ENCODE assay signal across 15 mouse cellular contexts in genomic region chr6:100132916-100133600, GRCm38 (mm10).
DNase-seq lines count a peak whose midpoint lies in the region; ATAC-seq and TF ChIP-seq lines count a peak whose summit lies in the region.
"Had no signal": no experiment of that assay in that cellular context is flagged by ENCODE, and none has a peak within 500 bp of the region (broad histone marks: within the 10 kb centered on the region; RNA-seq: fewer than 3 reads in every experiment).

No protein-coding gene starts in this region.

- 0 out of 2 replicates have a peak, but pooled peaks cover 2% of the 10 kb centered on the region for H3K27me3 ChIP-seq in forebrain, embryonic 13.5 days
- H3K27me3 ChIP-seq in forebrain, embryonic 11.5 days (ENCODE audit: control insufficient read depth, insufficient read depth, low read length) = peaks cover 2% of the 10 kb centered on the region; the same call in 1 of the 2 replicates
- H3K27me3 ChIP-seq in hindbrain, embryonic 10.5 days (ENCODE audit: insufficient read depth, poor library complexity, severe bottlenecking) = peaks cover 81% of the 10 kb centered on the region
- peaks cover 4% of the 10 kb centered on the region; the same call in 1 of the 2 replicates for H3K27me3 ChIP-seq in hindbrain, embryonic 11.5 days (ENCODE audit: control insufficient read depth, insufficient read depth, low read length)
- no peaks in the 10 kb centered on the region for H3K27me3 ChIP-seq in heart, postnatal 0 days (ENCODE audit: control insufficient read depth, insufficient read depth, low read length)

- DNase-seq in forebrain, embryonic 11.5 days (ENCODE audit: low spot score) = no peak
- no peak for DNase-seq in hindbrain, embryonic 10.5 days (ENCODE audit: low spot score)
- no peak for DNase-seq in hindbrain, embryonic 11.5 days (ENCODE audit: low spot score)
- DNase-seq in MN1 (ENCODE audit: low spot score) = peak; percentile 33
- peak; percentile 51 for DNase-seq in heart, postnatal 0 days (ENCODE audit: low spot score)
- DNase-seq in thymus, postnatal 36 days = no peak
- no peak for DNase-seq in spleen, postnatal 4 days (ENCODE audit: low spot score in 2 of 2)
- DNase-seq: cerebellum, adult 11 months; gastrocnemius, postnatal 25 days; kidney, adult 2 months; kidney, postnatal 25 days had no signal

- no peak overlapping the region for H3K4me3 ChIP-seq in forebrain, embryonic 13.5 days
- H3K4me3 ChIP-seq in forebrain, embryonic 11.5 days (ENCODE audit: low read depth, low read length) = no peak overlapping the region
- H3K4me3 ChIP-seq in hindbrain, embryonic 10.5 days = no peak overlapping the region
- no peak overlapping the region for H3K4me3 ChIP-seq in hindbrain, embryonic 11.5 days (ENCODE audit: low read depth, low read length)
- no peak overlapping the region for H3K4me3 ChIP-seq in heart, postnatal 0 days (ENCODE audit: low read depth, low read length)
- H3K4me3 ChIP-seq: hindbrain, embryonic 15.5 days; liver, embryonic 12.5 days; lung, embryonic 15.5 days had no signal

- H3K9ac ChIP-seq in forebrain, embryonic 13.5 days = 0 out of 2 replicates have a peak overlapping the region, but pooled peaks have one; percentile 19
- no peak overlapping the region for H3K9ac ChIP-seq in forebrain, embryonic 11.5 days (ENCODE audit: low read length)
- H3K9ac ChIP-seq in hindbrain, embryonic 11.5 days (ENCODE audit: low read depth, low read length) = no peak overlapping the region
- no peak overlapping the region for H3K9ac ChIP-seq in heart, postnatal 0 days (replicated peaks; ENCODE audit: low read depth, low read length)
- H3K9ac ChIP-seq: hindbrain, embryonic 15.5 days; liver, embryonic 12.5 days; lung, embryonic 15.5 days had no signal

- 49% methylated on average over 4 of the region's 4 CpGs for WGBS in forebrain, embryonic 13.5 days
- 61% methylated on average over 4 of the region's 4 CpGs for WGBS in forebrain, embryonic 11.5 days
- WGBS in hindbrain, embryonic 10.5 days = 51% methylated on average over 4 of the region's 4 CpGs
- WGBS in hindbrain, embryonic 11.5 days = 49% methylated on average over 4 of the region's 4 CpGs
- WGBS in heart, postnatal 0 days = 13% methylated on average over 4 of the region's 4 CpGs

- H3K36me3 ChIP-seq in forebrain, embryonic 13.5 days (ENCODE audit: poor library complexity, severe bottlenecking) = no peaks in the 10 kb centered on the region
- no peaks in the 10 kb centered on the region for H3K36me3 ChIP-seq in forebrain, embryonic 11.5 days (ENCODE audit: control insufficient read depth, insufficient read depth, low read length)
- no peaks in the 10 kb centered on the region for H3K36me3 ChIP-seq in hindbrain, embryonic 10.5 days
- H3K36me3 ChIP-seq in hindbrain, embryonic 11.5 days (ENCODE audit: control insufficient read depth, insufficient read depth, low read length) = no peaks in the 10 kb centered on the region
- H3K36me3 ChIP-seq in heart, postnatal 0 days (replicated peaks; ENCODE audit: control insufficient read depth, insufficient read depth, low read length) = no peaks in the 10 kb centered on the region
- H3K36me3 ChIP-seq: hindbrain, embryonic 15.5 days; liver, embryonic 12.5 days; lung, embryonic 15.5 days had no signal

- no peak for TF ChIP-seq CTCF in heart, postnatal 0 days (IDR thresholded peaks at IDR 0.05; ENCODE audit: low read depth)

- peak; percentile 43; the same call in 1 of the 2 replicates for ATAC-seq in forebrain, embryonic 13.5 days
- ATAC-seq in forebrain, embryonic 11.5 days (replicated peaks; ENCODE audit: low FRiP score) = no peak
- ATAC-seq in hindbrain, embryonic 11.5 days (ENCODE audit: low FRiP score) = no peak
- peak; percentile 81 for ATAC-seq in heart, postnatal 0 days (ENCODE audit: insufficient read depth, low read depth)
- ATAC-seq: liver, embryonic 12.5 days had no signal

- no peaks in the 10 kb centered on the region for H3K9me3 ChIP-seq in forebrain, embryonic 13.5 days (replicated peaks)
- no peaks in the 10 kb centered on the region for H3K9me3 ChIP-seq in forebrain, embryonic 11.5 days (ENCODE audit: control insufficient read depth, low read length)
- no peaks in the 10 kb centered on the region for H3K9me3 ChIP-seq in hindbrain, embryonic 10.5 days
- no peaks in the 10 kb centered on the region for H3K9me3 ChIP-seq in hindbrain, embryonic 11.5 days (ENCODE audit: control insufficient read depth, low read length)
- no peaks in the 10 kb centered on the region for H3K9me3 ChIP-seq in heart, postnatal 0 days (replicated peaks; ENCODE audit: control insufficient read depth, low read length)
- H3K9me3 ChIP-seq: hindbrain, embryonic 15.5 days; liver, embryonic 12.5 days; lung, embryonic 15.5 days had no signal

- TF ChIP-seq EP300 in heart, postnatal 0 days (IDR thresholded peaks at IDR 0.05; ENCODE audit: low read depth) = no peak

- peaks cover 31% of the 10 kb centered on the region for H3K4me1 ChIP-seq in forebrain, embryonic 13.5 days
- no peaks in the 10 kb centered on the region for H3K4me1 ChIP-seq in forebrain, embryonic 11.5 days (replicated peaks; ENCODE audit: control insufficient read depth, insufficient read depth, low read length)
- peaks cover 22% of the 10 kb centered on the region for H3K4me1 ChIP-seq in hindbrain, embryonic 10.5 days (replicated peaks)
- peaks cover 4% of the 10 kb centered on the region; the same call in 1 of the 2 replicates for H3K4me1 ChIP-seq in hindbrain, embryonic 11.5 days (replicated peaks; ENCODE audit: control insufficient read depth, insufficient read depth, low read length)
- H3K4me1 ChIP-seq in heart, postnatal 0 days (ENCODE audit: control insufficient read depth, insufficient read depth) = peaks cover 17% of the 10 kb centered on the region
- H3K4me1 ChIP-seq: liver, embryonic 12.5 days had no signal

- H3K4me2 ChIP-seq in forebrain, embryonic 13.5 days = no peak overlapping the region
- no peak overlapping the region for H3K4me2 ChIP-seq in forebrain, embryonic 11.5 days (ENCODE audit: low read depth, low read length, severe bottlenecking)
- H3K4me2 ChIP-seq in hindbrain, embryonic 11.5 days (replicated peaks; ENCODE audit: low read depth, low read length) = no peak overlapping the region
- H3K4me2 ChIP-seq in heart, postnatal 0 days (ENCODE audit: low read depth, low read length) = no peak overlapping the region
- H3K4me2 ChIP-seq: hindbrain, embryonic 15.5 days; liver, embryonic 12.5 days; lung, embryonic 15.5 days had no signal

- H3K27ac ChIP-seq in forebrain, embryonic 13.5 days = peak overlapping the region; percentile 20
- H3K27ac ChIP-seq in forebrain, embryonic 11.5 days (ENCODE audit: low read depth, low read length) = no peak overlapping the region
- peak overlapping the region; percentile 40; the same call in 1 of the 2 replicates for H3K27ac ChIP-seq in hindbrain, embryonic 10.5 days
- H3K27ac ChIP-seq in hindbrain, embryonic 11.5 days (ENCODE audit: low read depth, low read length) = no peak overlapping the region
- peak overlapping the region; percentile 71 for H3K27ac ChIP-seq in heart, postnatal 0 days (ENCODE audit: low read depth)
- H3K27ac ChIP-seq: hindbrain, embryonic 15.5 days; liver, embryonic 12.5 days; lung, embryonic 15.5 days had no signal

Comparison
In these comparisons a context has a peak if more than half of its experiments do, and no peak if none do; other contexts are left out.
1. ATAC-seq: peak in forebrain, embryonic 13.5 days (single experiment) and heart, postnatal 0 days (single experiment); none in forebrain, embryonic 11.5 days (single experiment) and hindbrain, embryonic 11.5 days (single experiment).
2. H3K27ac ChIP-seq: peak in forebrain, embryonic 13.5 days (single experiment), hindbrain, embryonic 10.5 days (single experiment) and heart, postnatal 0 days (single experiment); none in forebrain, embryonic 11.5 days (single experiment) and hindbrain, embryonic 11.5 days (single experiment).
3. DNase-seq: peak in MN1 (single experiment) and heart, postnatal 0 days (single experiment); none in forebrain, embryonic 11.5 days (single experiment), hindbrain, embryonic 10.5 days (single experiment), hindbrain, embryonic 11.5 days (single experiment), thymus, postnatal 36 days (0 of 2) and spleen, postnatal 4 days (0 of 2).